Mouse (Mus musculus): ENCODE measurements around the gene Golph3. TPM values are rescaled to one million over a fixed set of nuclear protein-coding genes. Genes with fewer than 3 reads are reported as not detected.

Gene Golph3
- polyA plus RNA-seq (2016; fragmentation: Nextera tagmentation; extraction: Ambion mirVana) = 68.0 and 70.6 TPM in 2 replicates

GRCm38 (mm10) chr15:12321091-12321787 lies at the start of gene Golph3:
Golph3 (plus strand) TSS chr15:12321450.
- no peaks in the 10 kb centered on the region for H3K9me3 ChIP-seq
- H3K4me1 ChIP-seq (replicated peaks) = peaks cover 25% of the 10 kb centered on the region
- peaks cover 23% of the 10 kb centered on the region for H3K27me3 ChIP-seq (ENCODE audit: insufficient read depth, poor library complexity, severe bottlenecking)
- DNase-seq (ENCODE audit: low spot score) = peak; percentile 95
- H3K36me3 ChIP-seq = peaks cover 8% of the 10 kb centered on the region
- peak within 1 kb of the TSS; percentile 98 for H3K27ac ChIP-seq
- WGBS = under 1% methylated on average over 74 of the region's 74 CpGs
- peak within 1 kb of the TSS; percentile 98 for H3K4me3 ChIP-seq

- peaks cover 25% of the 10 kb centered on the region for H3K36me3 ChIP-seq
- H3K27me3 ChIP-seq (ENCODE audit: insufficient read depth, poor library complexity, severe bottlenecking) = no peaks in the 10 kb centered on the region
- no peak for DNase-seq (ENCODE audit: low spot score)
- no peak overlapping the region for H3K4me3 ChIP-seq
- no peak overlapping the region for H3K27ac ChIP-seq
- no peaks in the 10 kb centered on the region for H3K4me1 ChIP-seq (replicated peaks)
- WGBS = 84% methylated on average over 12 of the region's 12 CpGs
- H3K9me3 ChIP-seq = no peaks in the 10 kb centered on the region
Measured at GRCm38 (mm10) chr15:12273325-12274052, 47.8 kb upstream of the Golph3 start.

GRCm38 (mm10) chr15:12274053-12274769 lies 47.0 kb upstream of the Golph3 start:
- Histone ChIP-seq H3K9me3 (no peaks in the 10 kb centered on the region), H3K4me3 (no peak overlapping the region), H3K36me3 (peaks cover 21% of the 10 kb centered on the region), H3K27me3 (ENCODE audit: insufficient read depth, poor library complexity, severe bottlenecking) (no peaks in the 10 kb centered on the region), H3K27ac (no peak overlapping the region), H3K4me1 (replicated peaks) (no peaks in the 10 kb centered on the region)
- 66% methylated on average over 4 of the region's 4 CpGs for WGBS
- DNase-seq (ENCODE audit: low spot score) = no peak

DNA sequence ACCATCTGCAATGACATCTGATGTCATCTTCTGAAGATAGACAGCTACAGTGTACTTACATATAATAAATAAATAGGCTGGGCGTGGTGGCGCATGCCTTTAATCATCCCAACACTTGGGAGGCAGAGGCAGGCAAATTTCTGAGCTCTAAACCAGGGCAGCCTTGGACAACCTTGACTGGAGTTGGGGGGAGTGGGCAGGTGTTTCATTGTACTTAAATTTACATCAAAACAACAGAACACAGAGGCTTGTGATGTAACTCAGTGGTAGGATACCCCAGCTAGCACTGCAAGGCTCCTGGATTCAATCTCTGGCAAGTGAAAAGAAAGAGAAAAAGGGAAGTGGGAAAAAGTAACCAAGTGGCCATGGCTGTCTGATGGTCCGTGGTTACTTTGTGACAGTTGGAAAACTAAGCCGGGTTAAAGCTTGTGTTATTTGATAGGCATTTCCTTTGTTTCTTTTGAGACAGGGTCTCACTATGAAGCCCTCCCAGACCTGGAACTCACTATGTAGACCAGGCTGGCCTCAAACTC lies 46.1 kb upstream of the Golph3 start:
- 83% methylated on average over 4 of the region's 4 CpGs for WGBS
- no peak for DNase-seq (ENCODE audit: low spot score)
- Histone ChIP-seq H3K36me3 (peaks cover 13% of the 10 kb centered on the region), H3K27ac (no peak overlapping the region), H3K9me3 (no peaks in the 10 kb centered on the region), H3K4me3 (no peak overlapping the region), H3K4me1 (replicated peaks) (no peaks in the 10 kb centered on the region), H3K27me3 (ENCODE audit: insufficient read depth, poor library complexity, severe bottlenecking) (no peaks in the 10 kb centered on the region)

DNA sequence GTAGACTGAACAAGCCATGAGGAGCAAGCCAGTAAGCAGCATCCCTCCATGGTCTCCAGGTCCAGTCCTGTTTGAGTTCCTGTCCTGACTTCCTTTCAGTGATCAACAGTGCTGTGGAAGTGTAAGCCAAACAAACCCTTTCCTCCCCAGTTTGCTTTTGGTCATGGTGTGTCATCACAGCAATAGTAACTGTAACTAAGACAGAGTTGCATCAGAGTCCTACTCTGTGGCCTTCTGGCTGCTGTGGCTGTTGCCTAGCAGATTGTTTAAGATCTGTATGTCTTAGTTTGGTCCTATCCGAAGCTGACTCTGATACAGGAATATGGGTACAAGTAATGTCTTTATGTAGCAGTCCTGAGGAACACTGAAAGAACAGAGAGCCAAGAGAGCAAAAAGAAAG lies 41.4 kb upstream of the Golph3 start:
- Histone ChIP-seq H3K4me3 (no peak overlapping the region), H3K9me3 (no peaks in the 10 kb centered on the region), H3K4me1 (replicated peaks) (no peaks in the 10 kb centered on the region), H3K27ac (no peak overlapping the region), H3K36me3 (no peaks in the 10 kb centered on the region), H3K27me3 (ENCODE audit: insufficient read depth, poor library complexity, severe bottlenecking) (no peaks in the 10 kb centered on the region)
- no peak for DNase-seq (ENCODE audit: low spot score)
- 93% methylated on average over 1 of the region's 1 CpGs for WGBS

DNA sequence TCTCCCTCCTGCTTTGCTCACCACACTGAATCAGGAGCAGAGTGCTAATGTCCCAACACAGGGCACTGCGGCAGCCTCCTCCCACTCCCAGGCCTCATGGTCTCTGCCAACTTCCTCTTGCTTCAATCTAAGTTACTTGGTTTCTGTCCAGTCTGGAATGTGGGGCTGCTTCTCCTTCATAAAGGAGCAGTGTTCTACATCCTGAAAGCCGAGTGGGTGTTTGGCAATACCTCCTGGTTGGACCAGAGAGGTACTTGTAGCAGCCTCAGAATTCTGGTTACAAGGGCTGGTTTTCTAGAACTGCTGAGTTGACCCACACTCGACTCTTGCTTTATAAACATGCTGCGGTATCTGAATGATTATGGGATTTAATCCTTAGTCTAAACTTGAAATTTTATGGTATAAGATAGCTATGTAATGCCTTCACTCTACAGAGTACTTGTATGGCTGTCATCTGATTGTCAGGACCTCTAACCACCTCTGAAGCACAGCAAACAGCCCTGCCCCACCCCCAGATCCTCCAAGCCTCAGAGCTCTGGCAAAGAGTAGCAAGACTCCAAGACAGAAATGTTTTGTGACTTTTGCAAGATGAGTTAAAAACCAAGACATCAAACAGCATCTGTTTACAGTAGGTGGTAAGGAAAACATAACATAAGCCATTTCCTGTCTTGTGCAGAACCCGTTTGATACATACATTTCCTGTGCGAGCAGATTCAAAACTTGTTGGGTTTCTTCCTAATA lies 36.3 kb upstream of the Golph3 start:
- no peak overlapping the region for H3K4me3 ChIP-seq
- WGBS = 89% methylated on average over 6 of the region's 6 CpGs
- H3K4me1 ChIP-seq (replicated peaks) = no peaks in the 10 kb centered on the region
- H3K27ac ChIP-seq = no peak overlapping the region
- DNase-seq (ENCODE audit: low spot score) = no peak
- H3K9me3 ChIP-seq = no peaks in the 10 kb centered on the region
- no peaks in the 10 kb centered on the region for H3K27me3 ChIP-seq (ENCODE audit: insufficient read depth, poor library complexity, severe bottlenecking)
- H3K36me3 ChIP-seq = no peaks in the 10 kb centered on the region

- 86% methylated on average over 5 of the region's 5 CpGs for WGBS
- Histone ChIP-seq H3K27ac (no peak overlapping the region), H3K4me1 (replicated peaks) (no peaks in the 10 kb centered on the region), H3K9me3 (no peaks in the 10 kb centered on the region), H3K36me3 (no peaks in the 10 kb centered on the region), H3K4me3 (no peak overlapping the region), H3K27me3 (ENCODE audit: insufficient read depth, poor library complexity, severe bottlenecking) (no peaks in the 10 kb centered on the region)
- no peak for DNase-seq (ENCODE audit: low spot score)
Measured at GRCm38 (mm10) chr15:12285535-12285809, 35.8 kb upstream of the Golph3 start.

DNA sequence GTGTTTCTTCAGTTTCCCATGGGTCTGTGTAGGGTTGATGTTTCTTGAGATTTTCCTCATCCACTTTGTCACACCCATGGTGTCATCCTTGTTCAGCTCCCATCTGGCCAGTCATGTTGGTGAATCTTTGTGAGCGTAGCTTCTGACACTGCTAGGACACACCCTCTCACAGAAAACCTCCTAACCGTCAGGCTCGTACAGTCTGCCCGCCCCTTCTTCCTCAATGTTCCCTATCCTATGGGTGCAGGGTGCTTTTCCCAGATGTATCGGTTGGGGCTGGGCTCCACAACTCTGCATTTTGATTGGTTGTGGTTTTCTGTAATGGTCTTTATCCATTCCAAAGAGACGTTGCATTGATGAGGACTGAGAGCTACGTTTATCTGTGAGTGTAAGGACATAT lies 30.9 kb upstream of the Golph3 start:
- Histone ChIP-seq H3K9me3 (no peaks in the 10 kb centered on the region), H3K4me3 (no peak overlapping the region), H3K27me3 (ENCODE audit: insufficient read depth, poor library complexity, severe bottlenecking) (no peaks in the 10 kb centered on the region), H3K36me3 (no peaks in the 10 kb centered on the region), H3K27ac (no peak overlapping the region), H3K4me1 (replicated peaks) (no peaks in the 10 kb centered on the region)
- WGBS = 81% methylated on average over 7 of the region's 7 CpGs
- no peak for DNase-seq (ENCODE audit: low spot score)

DNA sequence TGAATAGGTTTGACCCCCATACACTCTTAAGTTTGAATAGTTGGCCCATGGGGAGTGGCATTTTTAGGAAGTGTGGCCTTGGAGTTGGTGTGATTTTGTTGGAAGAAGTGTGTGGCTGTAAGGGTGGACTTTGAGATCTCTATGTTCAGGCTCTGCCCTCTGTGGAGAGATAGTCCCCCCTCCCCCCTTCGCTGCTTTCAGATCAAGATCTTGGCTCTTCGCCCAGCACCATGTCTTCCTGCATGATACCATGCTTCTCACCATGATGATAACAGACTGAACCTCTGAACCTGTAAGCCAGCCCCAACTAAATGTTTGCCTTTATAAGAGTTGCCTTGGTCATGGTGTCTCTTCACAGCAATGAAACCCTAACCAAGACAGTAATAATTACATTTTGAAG lies 29.5 kb upstream of the Golph3 start:
- Histone ChIP-seq H3K4me1 (replicated peaks) (no peaks in the 10 kb centered on the region), H3K9me3 (no peaks in the 10 kb centered on the region), H3K27me3 (ENCODE audit: insufficient read depth, poor library complexity, severe bottlenecking) (no peaks in the 10 kb centered on the region), H3K4me3 (no peak overlapping the region), H3K27ac (no peak overlapping the region), H3K36me3 (no peaks in the 10 kb centered on the region)
- DNase-seq (ENCODE audit: low spot score) = no peak
- 91% methylated on average over 2 of the region's 2 CpGs for WGBS

DNA sequence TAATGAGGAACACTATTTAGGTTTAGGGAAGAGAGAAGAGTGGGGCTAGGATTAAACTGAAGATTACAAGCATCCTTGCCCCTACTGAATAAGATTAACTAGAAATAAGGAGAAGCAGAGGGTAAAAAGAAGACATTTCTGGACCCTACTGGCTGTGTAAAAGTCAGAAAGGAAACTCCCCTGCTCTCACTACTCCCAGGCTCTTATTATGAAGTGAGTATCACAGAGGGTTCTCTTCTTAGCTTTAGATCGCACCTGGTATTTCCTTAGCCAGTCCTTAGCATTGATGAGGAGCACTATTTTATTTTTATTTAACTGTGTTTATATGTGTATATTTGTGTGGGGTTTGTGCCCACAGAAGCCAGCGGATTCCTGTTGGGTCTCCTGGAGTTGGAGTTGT lies 25.0 kb upstream of the Golph3 start:
- WGBS = 71% methylated on average over 2 of the region's 2 CpGs
- Histone ChIP-seq H3K36me3 (no peaks in the 10 kb centered on the region), H3K27me3 (ENCODE audit: insufficient read depth, poor library complexity, severe bottlenecking) (no peaks in the 10 kb centered on the region), H3K9me3 (no peaks in the 10 kb centered on the region), H3K4me1 (replicated peaks) (no peaks in the 10 kb centered on the region), H3K27ac (no peak overlapping the region), H3K4me3 (no peak overlapping the region)
- no peak for DNase-seq (ENCODE audit: low spot score)

DNA sequence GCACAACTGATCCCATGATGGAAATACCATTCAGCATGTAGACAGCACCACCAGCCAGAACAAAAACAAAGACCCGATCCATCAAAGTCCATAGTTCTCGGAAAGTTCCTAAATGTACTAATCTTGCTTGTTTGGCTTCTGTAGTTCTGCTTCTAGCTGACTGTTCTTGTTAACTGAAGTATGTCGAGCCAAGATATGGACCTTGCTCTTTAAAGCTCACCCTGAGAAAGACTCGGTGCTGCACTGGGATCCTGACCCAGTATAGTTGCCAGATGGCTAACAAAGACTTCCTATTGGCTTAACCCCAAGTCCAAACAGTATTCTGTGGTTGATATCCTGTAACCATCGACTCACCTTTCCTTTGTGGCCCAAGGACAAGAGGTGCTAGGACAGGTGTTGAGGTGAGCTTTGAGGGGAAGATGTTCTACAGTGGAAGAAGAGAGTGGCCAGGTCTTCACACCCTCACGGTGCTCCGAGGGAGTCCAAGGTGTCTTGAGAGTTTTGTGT lies 23.0 kb upstream of the Golph3 start:
- Histone ChIP-seq H3K36me3 (no peaks in the 10 kb centered on the region), H3K27ac (no peak overlapping the region)
- 88% methylated on average over 7 of the region's 7 CpGs for WGBS

GRCm38 (mm10) chr15:12301771-12302170 lies 19.5 kb upstream of the Golph3 start:
- H3K4me1 ChIP-seq (replicated peaks) = peaks cover 5% of the 10 kb centered on the region; the same call in 1 of the 2 replicates
- H3K9me3 ChIP-seq = no peaks in the 10 kb centered on the region
- H3K27ac ChIP-seq = no peak overlapping the region
- H3K27me3 ChIP-seq (ENCODE audit: insufficient read depth, poor library complexity, severe bottlenecking) = no peaks in the 10 kb centered on the region
- WGBS = 80% methylated on average over 6 of the region's 6 CpGs
- H3K4me3 ChIP-seq = no peak overlapping the region
- no peaks in the 10 kb centered on the region for H3K36me3 ChIP-seq
- DNase-seq (ENCODE audit: low spot score) = no peak

More for the DNA sequence above, 23.0 kb upstream of the Golph3 start:
- no peak for DNase-seq (ENCODE audit: low spot score)
- no peaks in the 10 kb centered on the region for H3K27me3 ChIP-seq (ENCODE audit: insufficient read depth, poor library complexity, severe bottlenecking)
- H3K4me1 ChIP-seq (replicated peaks) = no peaks in the 10 kb centered on the region
- no peaks in the 10 kb centered on the region for H3K9me3 ChIP-seq
- H3K4me3 ChIP-seq = no peak overlapping the region
